Mouse (Mus musculus): ENCODE data around the gene Tubb3. TPM values are rescaled to one million over a fixed set of nuclear protein-coding genes. Genes with fewer than 3 reads are reported as not detected.

The Tubb3 gene
- polyA plus RNA-seq (2015; fragmentation: Nextera tagmentation; extraction: Ambion mirVana) = 1,822 and 1,823 TPM in 2 replicates

DNA sequence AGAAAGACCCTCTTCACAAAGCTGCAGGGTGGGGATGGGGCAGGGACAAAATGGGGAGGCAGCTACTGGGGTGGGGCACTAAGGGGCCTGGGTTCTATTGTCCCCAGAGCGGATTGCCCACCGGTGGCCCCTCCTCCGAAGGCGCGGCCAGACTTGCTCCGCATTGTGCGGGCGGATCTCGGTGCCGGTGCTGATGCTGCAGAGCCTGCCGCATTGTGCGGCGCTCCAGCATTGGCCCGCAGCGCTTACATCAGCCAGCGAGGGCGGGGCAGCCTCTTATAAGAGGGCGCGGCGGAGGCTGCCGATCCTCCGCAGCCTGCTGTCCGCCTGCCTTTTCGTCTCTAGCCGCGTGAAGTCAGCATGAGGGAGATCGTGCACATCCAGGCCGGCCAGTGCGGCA lies at the start of gene Tubb3:
TSS of gene Tubb3 (plus strand) at position 179 of the 400 bp plus-strand sequence.
- Histone ChIP-seq H3K36me3 (no peaks in the 10 kb centered on the region), H3K4me1 (peaks cover 35% of the 10 kb centered on the region), H3K9ac (replicated peaks) (peak within 1 kb of the TSS; percentile 99), H3K4me3 (peak within 1 kb of the TSS; percentile 95), H3K27ac (replicated peaks) (peak within 1 kb of the TSS; percentile 95), H3K9me3 (no peaks in the 10 kb centered on the region), H3K4me2 (replicated peaks) (peak within 1 kb of the TSS; percentile 88), H3K27me3 (no peaks in the 10 kb centered on the region)
- WGBS = 2% methylated on average over 29 of the region's 29 CpGs
- ATAC-seq (replicated peaks) = peak; percentile 94

GRCm38 (mm10) chr8:123373403-123374238 lies 37.6 kb upstream of the Tubb3 start, which contains the start of gene Tcf25:
Gene Tcf25, plus strand, starts transcription at chr8:123373753.
- Histone ChIP-seq H3K4me2 (replicated peaks) (peak within 1 kb of the TSS; percentile 58), H3K27ac (replicated peaks) (peak within 1 kb of the TSS; percentile 94), H3K9me3 (no peaks in the 10 kb centered on the region), H3K9ac (replicated peaks) (peak within 1 kb of the TSS; percentile 67), H3K4me3 (peak within 1 kb of the TSS; percentile 69), H3K36me3 (peaks cover 17% of the 10 kb centered on the region), H3K27me3 (no peaks in the 10 kb centered on the region), H3K4me1 (peaks cover 29% of the 10 kb centered on the region)
- 1% methylated on average over 75 of the region's 75 CpGs for WGBS
- peak; percentile 96 for ATAC-seq (replicated peaks)

GRCm38 (mm10) chr8:123374239-123374578 lies 37.0 kb upstream of the Tubb3 start:
- 1% methylated on average over 20 of the region's 20 CpGs for WGBS
- ATAC-seq (replicated peaks) = peak; percentile 74
- H3K9me3 ChIP-seq = no peaks in the 10 kb centered on the region

DNA sequence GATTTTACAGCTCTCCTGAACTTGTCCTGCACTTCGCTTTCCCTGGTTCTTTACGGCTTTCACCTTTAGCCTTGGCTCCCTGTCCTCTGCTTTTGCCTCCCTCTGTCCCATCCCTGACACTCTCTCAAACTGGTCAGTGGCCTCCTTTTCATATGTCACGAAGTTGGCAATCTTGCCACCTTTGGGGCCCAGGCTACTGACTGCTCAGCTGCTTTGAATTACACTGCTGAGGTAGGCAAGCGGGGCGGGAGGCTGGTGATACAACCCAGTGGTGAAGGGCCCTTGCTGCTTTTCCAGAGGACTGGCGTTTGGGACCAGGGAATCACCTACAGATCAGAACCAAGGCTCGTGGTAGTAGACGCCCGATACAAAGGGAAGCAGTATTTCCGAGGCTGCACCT lies 35.5 kb upstream of the Tubb3 start:
- H3K4me1 ChIP-seq = peaks cover 29% of the 10 kb centered on the region

More at GRCm38 (mm10) chr8:123374239-123374578, 37.0 kb upstream of the Tubb3 start:
- Histone ChIP-seq H3K4me3 (peak overlapping the region; percentile 69), H3K27ac (replicated peaks) (peak overlapping the region; percentile 94), H3K9ac (replicated peaks) (peak overlapping the region; percentile 67), H3K4me1 (peaks cover 29% of the 10 kb centered on the region), H3K27me3 (no peaks in the 10 kb centered on the region), H3K36me3 (peaks cover 13% of the 10 kb centered on the region), H3K4me2 (replicated peaks) (peak overlapping the region; percentile 58)

GRCm38 (mm10) chr8:123376106-123376505 lies 35.1 kb upstream of the Tubb3 start:
- peaks cover 9% of the 10 kb centered on the region for H3K36me3 ChIP-seq
- H3K4me2 ChIP-seq (replicated peaks) = no peak overlapping the region
- H3K4me3 ChIP-seq = no peak overlapping the region
- no peaks in the 10 kb centered on the region for H3K27me3 ChIP-seq
- H3K27ac ChIP-seq (replicated peaks) = no peak overlapping the region
- H3K9me3 ChIP-seq = no peaks in the 10 kb centered on the region
- no peak overlapping the region for H3K9ac ChIP-seq (replicated peaks)
- ATAC-seq (replicated peaks) = no peak
- 61% methylated on average over 8 of the region's 8 CpGs for WGBS
- H3K4me1 ChIP-seq = peaks cover 29% of the 10 kb centered on the region

More for the DNA sequence above, 35.5 kb upstream of the Tubb3 start:
- 80% methylated on average over 10 of the region's 10 CpGs for whole genome bisulfite sequencing
- Histone ChIP-seq H3K4me2 (replicated peaks) (no peak overlapping the region), H3K4me3 (no peak overlapping the region), H3K27me3 (no peaks in the 10 kb centered on the region), H3K36me3 (peaks cover 9% of the 10 kb centered on the region), H3K27ac (replicated peaks) (no peak overlapping the region), H3K9ac (replicated peaks) (no peak overlapping the region), H3K9me3 (no peaks in the 10 kb centered on the region)
- no peak for ATAC-seq (replicated peaks)

DNA sequence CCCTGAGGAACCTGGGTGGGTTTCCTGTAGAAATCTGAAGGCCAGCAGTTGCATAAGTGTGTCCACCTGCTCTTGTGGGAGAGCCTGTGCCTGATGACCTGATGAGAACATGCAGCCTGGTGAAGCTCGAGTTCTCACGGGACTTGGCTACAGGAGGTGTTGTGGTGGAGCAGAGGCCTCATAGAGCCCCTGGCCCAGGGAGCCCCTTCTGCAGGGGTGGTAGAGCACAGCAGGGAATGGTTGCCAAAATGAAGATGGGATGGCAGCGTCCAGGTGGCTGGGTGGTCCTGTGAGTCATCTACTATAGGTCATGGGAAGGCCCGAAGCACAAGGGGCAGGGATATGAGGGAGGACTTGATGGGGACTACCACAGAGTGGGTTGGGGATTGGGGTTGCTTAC lies 29.5 kb upstream of the Tubb3 start:
- H3K27me3 ChIP-seq = no peaks in the 10 kb centered on the region
- peaks cover 53% of the 10 kb centered on the region for H3K36me3 ChIP-seq
- no peaks in the 10 kb centered on the region for H3K9me3 ChIP-seq
- H3K4me2 ChIP-seq (replicated peaks) = no peak overlapping the region
- no peak overlapping the region for H3K9ac ChIP-seq (replicated peaks)
- 92% methylated on average over 4 of the region's 4 CpGs for WGBS
- no peak overlapping the region for H3K4me3 ChIP-seq
- no peak overlapping the region for H3K27ac ChIP-seq (replicated peaks)
- ATAC-seq (replicated peaks) = no peak
- no peaks in the 10 kb centered on the region for H3K4me1 ChIP-seq

- H3K4me1 ChIP-seq = no peaks in the 10 kb centered on the region
- no peaks in the 10 kb centered on the region for H3K27me3 ChIP-seq
- H3K27ac ChIP-seq (replicated peaks) = no peak overlapping the region
- H3K9ac ChIP-seq (replicated peaks) = no peak overlapping the region
- peaks cover 61% of the 10 kb centered on the region for H3K36me3 ChIP-seq
- ATAC-seq (replicated peaks) = no peak
- H3K9me3 ChIP-seq = no peaks in the 10 kb centered on the region
- no peak overlapping the region for H3K4me2 ChIP-seq (replicated peaks)
- WGBS = 88% methylated on average over 8 of the region's 8 CpGs
- no peak overlapping the region for H3K4me3 ChIP-seq
These were observed 28.7 kb upstream of the Tubb3 start for GRCm38 (mm10) chr8:123382516-123382915.

DNA sequence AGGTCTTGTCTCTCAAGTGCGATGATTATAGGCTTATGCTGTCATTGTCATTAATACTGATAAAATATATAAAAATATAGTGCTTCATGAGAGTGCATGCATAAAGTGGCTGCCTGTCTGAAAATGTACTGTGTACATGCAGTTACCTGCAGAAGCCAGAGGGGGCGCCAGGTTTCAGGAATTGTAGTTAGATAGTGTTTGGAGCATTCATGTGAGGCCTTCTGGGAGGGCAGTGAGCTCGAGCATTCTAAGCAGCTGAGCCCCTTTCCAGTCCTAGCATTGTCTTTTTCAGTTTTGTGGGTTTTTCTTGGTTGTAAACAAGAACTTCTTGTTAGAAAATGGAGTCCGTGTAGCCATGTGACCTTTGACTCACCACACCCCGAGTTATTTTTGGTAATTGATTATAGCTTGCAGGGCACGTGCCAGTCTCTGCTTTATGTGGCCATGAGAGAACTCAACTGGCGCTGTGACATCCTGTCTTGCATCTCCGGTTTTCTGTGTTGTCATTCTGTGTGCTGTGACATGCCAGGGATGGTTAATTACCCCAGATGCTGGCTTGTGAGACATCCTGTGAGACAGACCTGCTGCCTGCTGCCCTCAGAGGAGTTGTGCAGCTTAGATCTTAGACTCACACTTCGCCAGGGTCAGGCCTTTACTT lies 26.2 kb upstream of the Tubb3 start:
- no peaks in the 10 kb centered on the region for H3K4me1 ChIP-seq
- no peak for ATAC-seq (replicated peaks)
- no peak overlapping the region for H3K4me3 ChIP-seq
- H3K27ac ChIP-seq (replicated peaks) = no peak overlapping the region
- WGBS = 71% methylated on average over 9 of the region's 9 CpGs
- H3K27me3 ChIP-seq = no peaks in the 10 kb centered on the region
- H3K36me3 ChIP-seq = peaks cover 79% of the 10 kb centered on the region
- H3K9ac ChIP-seq (replicated peaks) = no peak overlapping the region
- H3K4me2 ChIP-seq (replicated peaks) = no peak overlapping the region
- H3K9me3 ChIP-seq = no peaks in the 10 kb centered on the region

GRCm38 (mm10) chr8:123387041-123387440 lies 24.2 kb upstream of the Tubb3 start:
- Histone ChIP-seq H3K9ac (replicated peaks) (no peak overlapping the region), H3K9me3 (no peaks in the 10 kb centered on the region), H3K4me3 (no peak overlapping the region), H3K27ac (replicated peaks) (no peak overlapping the region), H3K27me3 (no peaks in the 10 kb centered on the region), H3K4me1 (no peaks in the 10 kb centered on the region), H3K4me2 (replicated peaks) (no peak overlapping the region), H3K36me3 (peaks cover 94% of the 10 kb centered on the region)
- ATAC-seq (replicated peaks) = no peak
- WGBS = 80% methylated on average over 3 of the region's 3 CpGs

DNA sequence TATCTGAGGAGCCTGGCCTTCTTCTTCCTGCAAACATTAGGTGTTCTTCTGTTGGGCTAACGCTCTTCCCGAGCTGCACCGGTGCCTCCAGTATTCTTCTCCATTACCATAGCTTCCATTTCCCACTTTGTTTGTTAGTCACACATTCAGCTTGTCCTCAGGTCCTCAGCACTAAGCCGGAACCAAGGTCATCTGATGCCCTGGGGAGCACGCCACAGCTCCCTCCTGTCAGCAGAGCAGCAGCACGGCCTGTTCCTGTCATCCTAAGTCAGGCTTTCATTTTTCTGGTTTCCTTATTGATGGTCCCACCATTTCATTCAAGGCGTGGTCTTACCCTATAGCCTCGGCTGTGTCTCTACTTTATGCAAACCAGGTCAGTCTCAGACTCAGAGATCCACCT lies 23.4 kb upstream of the Tubb3 start:
- Histone ChIP-seq H3K9ac (replicated peaks) (no peak overlapping the region), H3K9me3 (no peaks in the 10 kb centered on the region), H3K27ac (replicated peaks) (no peak overlapping the region), H3K36me3 (peaks cover 95% of the 10 kb centered on the region), H3K4me2 (replicated peaks) (no peak overlapping the region), H3K27me3 (no peaks in the 10 kb centered on the region), H3K4me1 (no peaks in the 10 kb centered on the region), H3K4me3 (no peak overlapping the region)
- no peak for ATAC-seq (replicated peaks)
- 93% methylated on average over 8 of the region's 8 CpGs for WGBS

- no peak overlapping the region for H3K4me2 ChIP-seq (replicated peaks)
- no peak overlapping the region for H3K4me3 ChIP-seq
- no peak overlapping the region for H3K9ac ChIP-seq (replicated peaks)
- no peaks in the 10 kb centered on the region for H3K27me3 ChIP-seq
- peaks cover 95% of the 10 kb centered on the region for H3K36me3 ChIP-seq
- 0 out of 2 replicates have a peak, but pooled peaks have one; percentile 38 for ATAC-seq (replicated peaks)
- WGBS = 94% methylated on average over 7 of the region's 7 CpGs
- H3K4me1 ChIP-seq = no peaks in the 10 kb centered on the region
- H3K9me3 ChIP-seq = no peaks in the 10 kb centered on the region
- no peak overlapping the region for H3K27ac ChIP-seq (replicated peaks)
These were observed 22.2 kb upstream of the Tubb3 start for GRCm38 (mm10) chr8:123389026-123389425.

- H3K4me3 ChIP-seq = no peak overlapping the region
- no peaks in the 10 kb centered on the region for H3K4me1 ChIP-seq
- no peak overlapping the region for H3K4me2 ChIP-seq (replicated peaks)
- WGBS = 95% methylated on average over 13 of the region's 13 CpGs
- H3K9me3 ChIP-seq = no peaks in the 10 kb centered on the region
- ATAC-seq (replicated peaks) = no peak
- H3K9ac ChIP-seq (replicated peaks) = no peak overlapping the region
- peaks cover 96% of the 10 kb centered on the region for H3K36me3 ChIP-seq
- no peak overlapping the region for H3K27ac ChIP-seq (replicated peaks)
- no peaks in the 10 kb centered on the region for H3K27me3 ChIP-seq
These were observed 12.9 kb upstream of the Tubb3 start for GRCm38 (mm10) chr8:123398308-123398707.

Measured in forebrain, embryonic 15.5 days (tissue).